ENCODE assay signal across 8 mouse cellular contexts in the genomic region with DNA sequence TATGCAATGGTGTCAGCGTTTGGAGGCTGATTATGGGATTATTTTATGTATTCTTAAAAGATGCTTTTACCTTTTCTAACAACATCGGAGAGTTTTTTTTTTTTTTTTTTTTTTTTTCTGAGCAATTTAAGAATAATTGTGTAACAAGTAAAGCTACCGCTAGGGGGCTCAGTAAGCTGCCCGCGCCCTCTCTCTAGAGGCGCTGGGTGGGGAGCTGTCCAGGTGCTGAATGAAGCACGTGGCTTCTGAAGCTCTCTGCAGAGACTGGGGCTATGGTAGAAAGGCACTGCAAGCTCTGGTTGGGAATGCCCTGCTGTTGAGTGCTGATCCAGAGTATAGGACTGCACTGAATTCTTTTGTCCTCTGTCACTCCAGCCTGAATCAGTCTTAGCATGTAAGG. TPM values are rescaled to one million over a fixed set of nuclear protein-coding genes. Genes with fewer than 3 reads are reported as not detected.
A peak's percentile ranks its signal among the peaks of the same experiment; 100 is the strongest.
DNase-seq lines count a peak whose midpoint lies in the region; ATAC-seq and TF ChIP-seq lines count a peak whose summit lies in the region.
"Had no signal": no experiment of that assay in that cellular context is flagged by ENCODE, and none has a peak within 500 bp of the region (broad histone marks: within the 10 kb centered on the region; RNA-seq: fewer than 3 reads in every experiment).

No protein-coding gene starts in this region.

- ATAC-seq in embryonic facial prominence, embryonic 13.5 days (ENCODE audit: insufficient number of reproducible peaks, insufficient read depth, low FRiP score, low TSS enrichment, low read depth) = peak; percentile 81; the same call in 1 of the 2 replicates

- no peak overlapping the region for H3K9ac ChIP-seq in ES-E14 (ENCODE audit: insufficient read depth, low read depth, low read length, poor library complexity, severe bottlenecking)
- no peak overlapping the region for H3K9ac ChIP-seq in embryonic facial prominence, embryonic 13.5 days

- no peak overlapping the region for H3K27ac ChIP-seq in ES-E14 (ENCODE audit: insufficient read depth, low read depth, low read length, poor library complexity, severe bottlenecking)
- no peak overlapping the region for H3K27ac ChIP-seq in embryonic facial prominence, embryonic 13.5 days
- H3K27ac ChIP-seq: macrophage had no signal

- H3K4me2 ChIP-seq in embryonic facial prominence, embryonic 13.5 days = no peak overlapping the region

- no peaks in the 10 kb centered on the region for H3K36me3 ChIP-seq in ES-E14 (ENCODE audit: control insufficient read depth, insufficient read depth, low read length, poor library complexity, severe bottlenecking)
- H3K36me3 ChIP-seq in embryonic facial prominence, embryonic 13.5 days = no peaks in the 10 kb centered on the region

- intact Hi-C loops in heart, postnatal 14 days (cut with DNase I) = loop anchor here (1.0 kb wide), 1 partner anchor 145 kb away; no protein-coding TSS in a partner anchor

- in situ Hi-C loops in ES-E14 (cut with MboI; ENCODE audit: low sequenced_read_pairs in 2 of 2, unreplicated experiment in 2 of 2) = loop anchor here in 1 of 2 experiments (5.0 kb wide), 1 partner anchor 151 kb away; no protein-coding TSS in a partner anchor

- H3K27me3 ChIP-seq in embryonic facial prominence, embryonic 13.5 days = no peaks in the 10 kb centered on the region

- DNase-seq in ES-E14 (ENCODE audit: low read depth, low spot score) = peak; percentile 79
- DNase-seq in adrenal gland, postnatal 36 days = peak; percentile 88 to 93
- DNase-seq in heart, postnatal 14 days = peak; percentile 84 to 91
- peak; percentile 71 to 77 for DNase-seq in layer of hippocampus, postnatal 10 days (ENCODE audit: low spot score in 2 of 2)
- peak; percentile 78 to 86 for DNase-seq in lung, postnatal 4 days
- peak; percentile 28 to 54 for DNase-seq in spleen, adult 18-20 months

- WGBS in embryonic facial prominence, embryonic 13.5 days = 5% methylated on average over 7 of the region's 7 CpGs

- H3K4me3 ChIP-seq in ES-E14 (ENCODE audit: insufficient read depth in 1 of 2, low read depth in 1 of 2, low read length in 2 of 2, poor library complexity in 1 of 2, severe bottlenecking in 1 of 2) = no peak overlapping the region
- H3K4me3 ChIP-seq in embryonic facial prominence, embryonic 13.5 days = no peak overlapping the region

- no peaks in the 10 kb centered on the region for H3K9me3 ChIP-seq in ES-E14 (ENCODE audit: control insufficient read depth, insufficient read depth, low read depth, low read length)
- peaks cover 7% of the 10 kb centered on the region; the same call in 1 of the 2 replicates for H3K9me3 ChIP-seq in embryonic facial prominence, embryonic 13.5 days

- H3K4me1 ChIP-seq in ES-E14 (ENCODE audit: control insufficient read depth in 2 of 2, insufficient read depth in 2 of 2, low read length in 2 of 2, poor library complexity in 1 of 2) = no peaks in the 10 kb centered on the region
- no peaks in the 10 kb centered on the region for H3K4me1 ChIP-seq in embryonic facial prominence, embryonic 13.5 days

TF ChIP-seq in ES-E14, 5 proteins besides CTCF, POLR2A, EP300 and RAD21:
- 0 out of 2 replicates have a peak, but pooled peaks have one; percentile 39 for TF ChIP-seq ZC3H11A (IDR thresholded peaks at IDR 0.05; ENCODE audit: borderline replicate concordance, low read depth, low read length)
- TF ChIP-seq CHD2 (IDR thresholded peaks at IDR 0.05; ENCODE audit: low read depth, low read length) = no peak
- no peak for TF ChIP-seq MAFK (IDR thresholded peaks at IDR 0.05; ENCODE audit: insufficient read depth, low read depth, low read length)
- TF ChIP-seq HCFC1 (IDR thresholded peaks at IDR 0.05; ENCODE audit: borderline replicate concordance, insufficient read depth, low read length) = no peak
- peak; percentile 98 for TF ChIP-seq ZNF384 (IDR thresholded peaks at IDR 0.05; ENCODE audit: low read depth, low read length)

RNA-seq across cellular contexts. Expression of gene Erc2, which starts 26.0 kb away (rescaled TPM):
- 9.1 and 11.2 TPM in 2 replicates for total RNA-seq in ES-E14 (2012; rRNA removed)
- total RNA-seq in adrenal gland, postnatal 36 days (2021) = 10 to 100 TPM in 1 of 2 experiments, 1 to 10 TPM in 1; 4.7 to 10.2 TPM
- polyA plus RNA-seq in embryonic facial prominence, embryonic 13.5 days (2015; fragmentation: Nextera tagmentation; extraction: Ambion mirVana) = 13.7 and 14.9 TPM in 2 replicates
- 1 to 10 TPM in 1 of 2 experiments, under 1 TPM in 1; 0.54 to 1.6 TPM for total RNA-seq in heart, postnatal 14 days (2021)
- total RNA-seq in layer of hippocampus, postnatal 10 days (2021) = 100 to 1,000 TPM; 236 to 251 TPM
- polyA plus RNA-seq: macrophage had no signal

Comparison
In these comparisons a context has a peak if more than half of its experiments do, and no peak if none do; other contexts are left out.
1. RNA of gene Erc2, which starts 26.0 kb away (total RNA-seq): 236 to 251 TPM in layer of hippocampus, postnatal 10 days; 4.7 to 10.2 TPM in adrenal gland, postnatal 36 days, 9.1 to 11.2 TPM in ES-E14 and 0.54 to 1.6 TPM in heart, postnatal 14 days; every median in the first group is over 10 times any median in the second.
2. Peak in every context shown above with its lines, with median percentiles within 50 percentile points of each other: DNase-seq.